Mouse (Mus musculus) lung, embryonic 14.5 days (tissue): ENCODE data around the gene Krt42. TPM values are rescaled to one million over a fixed set of nuclear protein-coding genes. Genes with fewer than 3 reads are reported as not detected.
"Not testable (repeated sequence)": the region's sequence is repeated elsewhere in the genome, so short reads cannot be mapped to it uniquely, and the experiment has no call there.

ENCODE experiments used
- ATAC-seq: fragments of 200-750 bp; cut with Nextera tagmentation; 2 replicates; pipeline ENCODE4 v1.8.0; 2017; ENCODE audit warnings: mild to moderate bottlenecking, moderate TSS enrichment, moderate library complexity; ENCODE audit not compliant: insufficient read depth
- DNase-seq: peaks from one replicate; pipeline ENCODE4 v3.0.0-alpha.2; 2015
- H3K27ac ChIP-seq: fragments of 300-500 bp; sonication (generic); 2 replicates; pipeline ENCODE4 v1.5.1; 2014; ENCODE audit warnings: low read depth, mild to moderate bottlenecking, moderate library complexity
- H3K27me3 ChIP-seq: fragments of 300-500 bp; sonication (generic); 2 replicates; pipeline ENCODE4 v1.6.1; 2014; ENCODE audit warnings: low read length, control low read depth; ENCODE audit not compliant: insufficient read depth
- H3K36me3 ChIP-seq: fragments of 300-500 bp; sonication (generic); 2 replicates; pipeline ENCODE4 v1.6.1; 2014; ENCODE audit warnings: control low read depth; ENCODE audit not compliant: insufficient read depth
- H3K4me1 ChIP-seq: fragments of 300-500 bp; sonication (generic); 2 replicates; pipeline ENCODE4 v1.6.1; 2014; ENCODE audit warnings: antibody characterized with exemption, control low read depth; ENCODE audit not compliant: insufficient read depth
- H3K4me2 ChIP-seq: fragments of 300-500 bp; sonication (generic); 2 replicates; pipeline ENCODE4 v1.6.1; 2014; ENCODE audit warnings: mild to moderate bottlenecking
- H3K4me3 ChIP-seq: fragments of 300-500 bp; sonication (generic); 2 replicates; pipeline ENCODE4 v1.5.1; 2014; ENCODE audit warnings: low read depth, low read length
- H3K9ac ChIP-seq: fragments of 300-500 bp; sonication (generic); 2 replicates; pipeline ENCODE4 v1.6.1; 2014
- H3K9me3 ChIP-seq: fragments of 300-500 bp; sonication (generic); 2 replicates; pipeline ENCODE4 v1.6.1; 2016; ENCODE audit warnings: low read depth, low read length, control low read depth
- CTCF ChIP-seq: IDR thresholded peaks from 2 replicates; pipeline ENCODE4 v1.5.1; 2016; ENCODE audit warnings: antibody characterized with exemption, low read depth
- WGBS: fragments of 180-500 bp; shearing (Covaris S2); extraction: QIAGEN DNeasy Blood & Tissue Kit; methylation state at CpG from one replicate; pipeline ENCODE4 v1.1.7; 2014; 5-methylcytosine and 5-hydroxymethylcytosine counted together
- polyA plus RNA-seq: library from polyadenylated mRNA; unstranded; fragments of >200 nt; fragmentation: Nextera tagmentation; extraction: Ambion mirVana; gene quantifications from 2 replicates; pipeline ENCODE4 v1.2.1, GENCODE M21; 2014

The Krt42 gene
- polyA plus RNA-seq: not detected in 2 replicates

GRCm38 (mm10) chr11:100269821-100270332 lies at the start of gene Krt42:
Gene Krt42 (minus strand): TSS chr11:100269871.
- Histone ChIP-seq H3K9me3 (no peaks in the 10 kb centered on the region), H3K4me3 (no peak within 1 kb of the TSS), H3K9ac (no peak within 1 kb of the TSS), H3K27ac (no peak within 1 kb of the TSS), H3K27me3 (no peaks in the 10 kb centered on the region), H3K36me3 (no peaks in the 10 kb centered on the region), H3K4me2 (no peak within 1 kb of the TSS), H3K4me1 (no peaks in the 10 kb centered on the region)
- WGBS: 81% methylated on average over 7 of the region's 7 CpGs
- TF ChIP-seq CTCF: no peak
- ATAC-seq (no peak), DNase-seq (no peak)

- no peak for TF ChIP-seq CTCF
- 78% methylated on average over 10 of the region's 10 CpGs for WGBS
- DNase-seq (no peak), ATAC-seq (0 out of 2 replicates have a peak, but pooled peaks have one; percentile 1)
- H3K4me3 ChIP-seq: peak overlapping the region; percentile 33
- peak overlapping the region; percentile 70 for H3K4me2 ChIP-seq
- peak overlapping the region; percentile 31; the same call in 1 of the 2 replicates for H3K9ac ChIP-seq
- no peaks in the 10 kb centered on the region for H3K27me3 ChIP-seq
- peak overlapping the region; percentile 54; the same call in 1 of the 2 replicates for H3K27ac ChIP-seq
- H3K4me1 ChIP-seq: no peaks in the 10 kb centered on the region
- H3K9me3 ChIP-seq: no peaks in the 10 kb centered on the region
- peaks cover 23% of the 10 kb centered on the region for H3K36me3 ChIP-seq
These were observed 49.1 kb upstream of the Krt42 start for GRCm38 (mm10) chr11:100318529-100319451.

- H3K27ac ChIP-seq: no peak overlapping the region
- ATAC-seq (no peak), DNase-seq (no peak)
- no peak overlapping the region for H3K4me2 ChIP-seq
- no peak overlapping the region for H3K9ac ChIP-seq
- no peaks in the 10 kb centered on the region for H3K27me3 ChIP-seq
- H3K9me3 ChIP-seq: no peaks in the 10 kb centered on the region
- peaks cover 23% of the 10 kb centered on the region for H3K36me3 ChIP-seq
- no peaks in the 10 kb centered on the region for H3K4me1 ChIP-seq
- TF ChIP-seq CTCF: no peak
- H3K4me3 ChIP-seq: no peak overlapping the region
- 25% methylated on average over 6 of the region's 6 CpGs for WGBS
These were observed 48.2 kb upstream of the Krt42 start for GRCm38 (mm10) chr11:100317826-100318380.

DNA sequence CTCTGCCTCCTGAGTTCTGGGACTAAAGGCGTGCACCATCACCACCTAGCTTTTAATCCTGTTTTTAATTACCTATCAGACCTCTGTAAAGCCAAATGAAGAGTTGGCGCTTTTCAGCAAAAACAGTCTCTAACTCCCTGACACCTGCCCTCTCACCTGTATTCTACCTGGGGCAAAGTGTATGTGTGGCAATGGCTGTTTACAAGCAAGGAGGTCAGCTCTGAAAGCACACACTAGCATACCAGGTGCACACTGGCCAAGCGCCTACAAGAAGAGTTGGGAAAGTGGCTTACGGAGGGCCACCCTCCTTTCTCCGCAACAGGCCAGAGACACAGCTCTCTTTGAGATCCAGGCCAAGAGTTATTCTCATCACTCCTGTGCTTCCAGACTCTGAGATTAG lies 45.8 kb upstream of the Krt42 start:
- Histone ChIP-seq H3K4me3 (no peak overlapping the region), H3K4me1 (no peaks in the 10 kb centered on the region), H3K27me3 (no peaks in the 10 kb centered on the region), H3K27ac (no peak overlapping the region), H3K9me3 (no peaks in the 10 kb centered on the region), H3K36me3 (peaks cover under 1% of the 10 kb centered on the region), H3K9ac (no peak overlapping the region), H3K4me2 (no peak overlapping the region)
- TF ChIP-seq CTCF: no peak
- 88% methylated on average over 5 of the region's 5 CpGs for whole genome bisulfite sequencing
- ATAC-seq: no peak
- DNase-seq: no peak

GRCm38 (mm10) chr11:100313424-100313823 lies 43.8 kb upstream of the Krt42 start:
- H3K27me3 ChIP-seq: no peaks in the 10 kb centered on the region
- H3K36me3 ChIP-seq: no peaks in the 10 kb centered on the region
- H3K4me1 ChIP-seq: no peaks in the 10 kb centered on the region
- TF ChIP-seq CTCF: no peak
- no peak overlapping the region for H3K9ac ChIP-seq
- WGBS: 87% methylated on average over 6 of the region's 6 CpGs
- H3K4me2 ChIP-seq: no peak overlapping the region
- DNase-seq (no peak), ATAC-seq (no peak)
- H3K4me3 ChIP-seq: no peak overlapping the region
- no peak overlapping the region for H3K27ac ChIP-seq
- no peaks in the 10 kb centered on the region for H3K9me3 ChIP-seq

DNA sequence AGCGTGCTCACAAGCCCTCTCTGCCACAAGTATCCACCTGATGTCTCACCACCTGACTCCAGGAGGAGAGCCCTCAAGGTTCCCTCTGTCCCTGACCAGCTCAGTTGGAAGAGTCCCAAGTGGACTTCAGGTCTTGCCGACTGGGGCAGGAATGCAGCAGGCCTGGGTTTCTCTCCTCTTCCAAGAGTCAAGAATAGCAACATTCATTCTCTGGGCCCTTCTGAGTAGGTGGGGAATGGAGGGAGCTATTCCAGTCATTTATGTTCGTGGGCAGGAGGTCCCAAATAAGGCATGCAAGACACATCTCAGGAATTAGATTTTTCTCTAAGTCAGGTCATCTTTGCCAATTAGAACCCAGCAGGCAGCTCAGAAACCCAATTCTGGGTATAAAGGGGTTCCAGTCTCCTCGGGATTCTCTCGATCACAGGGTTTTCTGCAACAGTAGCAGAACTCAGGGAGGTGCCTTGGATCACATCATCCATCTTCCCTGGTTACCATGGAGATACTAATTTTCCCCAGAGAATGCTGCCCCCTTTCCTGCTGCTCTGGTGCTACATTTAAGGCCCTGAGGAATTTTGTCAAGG lies 42.5 kb upstream of the Krt42 start:
- no peaks in the 10 kb centered on the region for H3K36me3 ChIP-seq
- ATAC-seq: no peak
- H3K4me2 ChIP-seq: no peak overlapping the region
- 19% methylated on average over 5 of the region's 5 CpGs for whole genome bisulfite sequencing
- DNase-seq: no peak
- no peaks in the 10 kb centered on the region for H3K4me1 ChIP-seq
- H3K9me3 ChIP-seq: no peaks in the 10 kb centered on the region
- H3K27me3 ChIP-seq: no peaks in the 10 kb centered on the region
- no peak overlapping the region for H3K4me3 ChIP-seq
- no peak for TF ChIP-seq CTCF
- H3K9ac ChIP-seq: no peak overlapping the region
- no peak overlapping the region for H3K27ac ChIP-seq

DNA sequence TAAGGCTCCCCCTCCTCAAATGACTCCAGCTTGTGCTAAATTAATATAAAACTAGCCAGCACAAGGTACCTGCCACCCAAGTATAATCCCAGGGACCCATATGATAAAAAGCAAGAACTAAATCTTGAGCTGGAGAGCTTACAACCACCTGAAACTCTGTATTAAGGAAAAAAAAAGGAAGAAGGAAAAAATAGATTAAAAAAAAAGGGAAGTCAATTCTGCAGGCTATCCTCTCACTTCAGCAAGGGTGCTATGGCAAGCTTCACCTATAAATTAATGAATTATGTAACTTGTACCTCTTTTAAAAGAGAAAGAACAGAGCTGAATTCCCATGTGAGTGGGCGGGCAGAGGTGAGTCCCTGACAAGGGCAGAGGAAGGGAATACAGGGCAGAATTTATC lies 42.0 kb upstream of the Krt42 start:
- no peak overlapping the region for H3K4me2 ChIP-seq
- H3K9ac ChIP-seq: no peak overlapping the region
- DNase-seq (no peak), ATAC-seq (no peak)
- H3K9me3 ChIP-seq: no peaks in the 10 kb centered on the region
- 44% methylated on average over 1 of the region's 1 CpGs for WGBS
- no peak overlapping the region for H3K27ac ChIP-seq
- no peaks in the 10 kb centered on the region for H3K36me3 ChIP-seq
- no peak overlapping the region for H3K4me3 ChIP-seq
- no peaks in the 10 kb centered on the region for H3K4me1 ChIP-seq
- H3K27me3 ChIP-seq: no peaks in the 10 kb centered on the region
- TF ChIP-seq CTCF: no peak

DNA sequence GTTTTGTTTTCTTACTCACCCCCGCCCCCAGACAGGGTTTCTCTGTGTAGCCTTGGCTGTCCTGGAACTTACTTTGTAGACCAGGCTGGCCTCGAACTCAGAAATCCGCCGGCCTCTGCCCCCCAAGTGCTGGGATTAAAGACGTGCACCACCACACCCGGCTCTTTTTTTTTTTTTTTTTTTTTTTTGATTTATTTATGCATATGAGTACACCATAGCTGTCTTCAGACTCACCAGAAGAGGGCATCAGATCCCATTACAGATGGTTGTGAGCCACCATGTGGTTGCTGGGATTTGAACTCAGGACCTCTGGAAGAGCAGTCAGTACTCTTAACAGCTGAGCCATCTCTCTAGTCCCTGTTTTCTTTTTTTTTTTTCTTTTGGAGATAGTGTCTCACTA lies 39.0 kb upstream of the Krt42 start:
- 88% methylated on average over 6 of the region's 6 CpGs for WGBS
- not testable (repeated sequence) for H3K4me3 ChIP-seq

More for the DNA sequence above, 39.0 kb upstream of the Krt42 start:
- H3K36me3 ChIP-seq, DNase-seq, ATAC-seq, H3K9ac ChIP-seq, H3K4me2 ChIP-seq, H3K27me3 ChIP-seq, H3K27ac ChIP-seq, H3K9me3 ChIP-seq, H3K4me1 ChIP-seq: not testable (repeated sequence)
